Mouse (Mus musculus): ENCODE measurements around the gene Tmem177.

Gene Tmem177

GRCm38 (mm10) chr1:119889347-119889746 lies 23.7 kb downstream of the Tmem177 start:
- in situ Hi-C loops (cut with MseI, MboI): no loop called here

DNA sequence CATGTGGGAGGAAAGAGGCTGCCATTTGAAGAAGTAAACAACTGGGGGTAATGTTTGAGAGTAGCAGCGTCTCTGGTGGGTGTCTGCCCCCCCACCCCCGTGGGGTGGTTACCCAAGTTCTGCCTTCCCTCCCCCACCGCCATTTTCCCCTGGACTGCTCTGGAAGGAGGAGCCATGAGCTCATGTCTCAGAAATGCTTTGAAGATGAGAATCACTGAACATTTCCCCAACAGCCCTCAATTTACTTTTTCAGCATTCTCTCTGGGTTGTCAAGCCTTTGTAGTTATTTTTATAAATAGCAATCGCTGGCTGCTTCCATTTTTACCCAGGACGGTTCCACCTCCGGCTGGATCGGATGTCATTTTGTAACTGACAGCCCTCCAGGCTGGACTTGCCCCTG lies 26.7 kb downstream of the Tmem177 start:
- in situ Hi-C loops (cut with MseI, MboI): no loop called here

DNA sequence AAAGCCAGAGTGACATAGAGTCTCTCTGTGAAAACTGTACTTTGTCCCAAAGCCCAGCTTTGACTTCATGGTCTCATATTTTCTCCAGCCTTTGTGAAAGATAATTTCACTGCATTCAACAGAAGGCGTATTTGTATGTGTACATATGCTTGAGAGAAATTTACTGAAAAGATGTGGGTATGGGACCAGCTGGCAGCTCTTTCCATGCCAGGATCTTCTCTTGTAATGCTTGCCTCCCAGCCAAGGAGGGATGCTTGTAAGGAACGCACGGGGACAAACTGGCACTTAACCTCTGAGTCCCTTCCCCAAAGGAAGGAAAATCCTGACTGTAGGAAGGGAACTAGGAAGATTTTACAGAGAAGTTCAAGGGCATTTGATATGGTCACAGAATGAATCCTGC lies 28.7 kb downstream of the Tmem177 start:
- in situ Hi-C loops (cut with MseI, MboI): no loop called here

GRCm38 (mm10) chr1:119878909-119879308 lies 34.1 kb downstream of the Tmem177 start:
- in situ Hi-C loops (cut with MseI, MboI): no loop called here

DNA sequence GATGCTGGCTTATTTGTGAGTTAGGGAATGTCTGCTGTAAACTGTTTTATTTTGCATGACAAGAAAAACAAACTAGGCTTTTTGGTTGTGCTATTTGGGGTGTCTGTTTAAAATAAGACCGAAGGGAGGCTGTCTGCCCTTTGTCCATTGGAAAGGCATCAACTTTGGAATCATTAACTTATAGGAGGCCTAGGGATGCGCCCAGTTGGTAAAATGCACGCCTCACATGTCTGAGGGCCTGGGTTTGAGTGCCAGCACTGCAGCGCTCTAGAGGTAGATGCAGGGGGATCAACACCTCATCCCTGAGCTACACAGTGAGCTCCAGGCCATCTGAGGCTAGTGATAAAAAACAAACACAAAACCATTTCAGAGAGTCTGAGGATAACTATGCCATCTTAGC lies 35.5 kb downstream of the Tmem177 start:
- in situ Hi-C loops (cut with MseI, MboI): no loop called here

GRCm38 (mm10) chr1:119868395-119869161 lies 44.4 kb downstream of the Tmem177 start:
- in situ Hi-C loops (cut with MseI, MboI): no loop called here

DNA sequence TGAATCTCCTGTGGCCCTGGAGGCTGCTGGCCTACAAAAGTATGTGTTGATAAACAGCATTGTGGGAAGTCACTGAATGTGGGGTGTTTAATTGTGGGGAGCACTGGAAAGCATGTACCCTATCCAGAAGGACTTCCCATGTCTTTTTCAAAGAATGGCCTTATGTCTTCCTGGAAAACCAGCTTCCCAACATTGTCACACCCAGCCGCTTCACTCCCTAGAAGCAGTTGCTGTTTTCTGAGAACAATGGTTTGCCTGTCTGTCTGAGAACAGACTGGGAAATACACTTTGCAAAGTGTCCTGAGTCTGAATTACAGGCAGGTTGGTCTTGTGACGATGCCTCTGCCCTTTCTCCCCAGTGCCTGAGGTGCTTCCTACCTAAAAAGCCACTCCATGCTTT lies 45.7 kb downstream of the Tmem177 start:
- in situ Hi-C loops (cut with MseI, MboI): no loop called here

DNA sequence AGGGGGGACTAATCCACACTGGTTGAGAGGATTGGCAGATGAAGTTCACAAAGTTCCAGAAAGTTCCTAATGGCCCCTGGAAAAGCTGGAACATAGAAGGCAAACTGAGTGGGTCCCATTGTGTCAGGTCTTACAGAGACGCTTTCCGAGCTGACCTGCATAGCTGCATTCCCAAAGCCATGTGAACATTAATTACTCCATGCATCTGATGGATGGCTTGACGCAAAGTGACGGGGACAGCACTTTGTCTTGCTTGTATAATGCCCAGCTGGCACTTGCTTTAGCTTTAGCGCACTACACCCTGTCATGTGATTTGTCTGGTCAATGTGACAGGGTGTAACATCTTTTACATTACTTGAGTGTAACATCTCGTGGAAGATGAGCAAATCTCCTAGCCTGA lies 47.7 kb downstream of the Tmem177 start:
- in situ Hi-C loops (cut with MseI, MboI): no loop called here

DNA sequence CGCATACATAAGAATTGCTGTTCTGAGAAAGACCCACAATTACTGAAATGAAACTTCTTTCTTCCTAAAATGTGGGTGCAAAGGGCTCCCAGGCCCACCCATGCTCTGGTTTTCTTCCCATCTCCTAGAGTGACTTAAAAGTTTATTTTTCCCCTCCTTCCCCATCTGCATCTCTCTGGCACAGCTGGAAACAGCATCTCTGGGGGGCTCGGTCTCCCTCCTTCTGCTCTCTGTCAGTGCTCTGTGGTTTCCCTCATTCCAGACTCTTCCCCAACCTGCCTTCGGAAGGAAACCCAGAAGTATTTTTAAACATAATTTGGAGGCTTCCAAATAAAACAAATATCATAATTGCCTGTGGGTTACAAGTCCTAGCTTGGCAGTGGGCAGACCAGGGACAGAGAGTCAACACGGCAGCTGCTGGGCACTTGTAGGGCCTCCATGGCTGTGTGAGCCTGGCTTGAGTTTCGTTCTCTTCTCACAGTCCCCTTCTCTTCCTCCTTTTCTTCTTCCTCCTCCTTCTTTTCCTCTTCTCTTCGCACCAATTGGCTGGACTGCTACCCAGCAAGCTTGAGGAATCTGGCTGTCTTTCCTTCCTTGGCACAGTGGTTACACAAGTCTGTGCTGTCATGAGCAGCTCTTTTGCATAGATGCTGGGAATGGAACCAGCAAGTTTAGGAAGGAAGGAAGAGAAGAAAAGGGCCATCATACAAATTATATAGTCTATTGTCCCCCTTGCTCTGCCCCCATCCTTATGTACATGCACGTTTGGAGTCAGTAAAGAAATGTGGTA lies 49.3 kb downstream of the Tmem177 start:
- in situ Hi-C loops (cut with MseI, MboI): no loop called here

GRCm38 (mm10) chr1:119859566-119859965 lies 53.4 kb downstream of the Tmem177 start:
- in situ Hi-C loops (cut with MseI, MboI): no loop called here
